Mouse (Mus musculus) myocyte (in vitro differentiated cells): ENCODE measurements around the gene Tap2. TPM values are rescaled to one million over a fixed set of nuclear protein-coding genes. Genes with fewer than 3 reads are reported as not detected.

Experiments
- H3K27me3 ChIP-seq: one replicate; pipeline ENCODE4 v1.6.1; 2011; ENCODE audit not compliant: control insufficient read depth, insufficient read depth, insufficient read length
- H3K36me3 ChIP-seq: one replicate; pipeline ENCODE4 v1.6.1; 2011; ENCODE audit not compliant: control insufficient read depth, insufficient read depth
- H3K4me2 ChIP-seq: one replicate; pipeline ENCODE4 v1.6.1; 2011; ENCODE audit warnings: low read depth, control low read depth
- H3K4me3 ChIP-seq: one replicate; pipeline ENCODE4 v1.5.1; 2011; ENCODE audit warnings: mild to moderate bottlenecking, control low read depth, moderate library complexity
- H3K79me2 ChIP-seq: one replicate; pipeline ENCODE4 v1.6.1; 2011; ENCODE audit not compliant: control insufficient read depth, insufficient read depth
- H3ac ChIP-seq: one replicate; pipeline ENCODE4 v1.6.1; 2011; ENCODE audit not compliant: control insufficient read depth, insufficient read length
- CEBPB ChIP-seq: IDR thresholded peaks from 2 replicates; pipeline ENCODE4 v1.6.1; 2011; ENCODE audit warnings: mild to moderate bottlenecking, moderate library complexity; ENCODE audit not compliant: poor library complexity, insufficient read depth, severe bottlenecking
- E2F4 ChIP-seq: IDR thresholded peaks from one replicate; pipeline ENCODE4 v1.6.1; 2011; ENCODE audit warnings: mild to moderate bottlenecking, control low read depth, moderate library complexity; ENCODE audit not compliant: insufficient read depth
- MAX ChIP-seq: IDR thresholded peaks from one replicate; pipeline ENCODE4 v1.6.1; 2011; ENCODE audit warnings: low read depth, mild to moderate bottlenecking, control low read depth
- MYOD1 ChIP-seq, 3 experiments: IDR thresholded peaks; one replicate each; pipeline ENCODE4 v1.6.1; 2011; ENCODE audit warnings: control low read depth in 2 of 3, low read depth in 2 of 3, mild to moderate bottlenecking in 2 of 3, moderate library complexity in 1 of 3; ENCODE audit not compliant: insufficient read length in 2 of 3, control insufficient read depth in 1 of 3
- MYOG ChIP-seq, 3 experiments: IDR thresholded peaks; one replicate each; pipeline ENCODE4 v1.6.1; 2011; ENCODE audit warnings: control low read depth in 2 of 3, low read depth in 2 of 3, mild to moderate bottlenecking in 2 of 3; ENCODE audit not compliant: insufficient read length in 2 of 3, control insufficient read depth in 1 of 3, insufficient read depth in 1 of 3
- POLR2A ChIP-seq: IDR thresholded peaks from one replicate; pipeline ENCODE4 v1.6.1; 2011; ENCODE audit warnings: low read depth, mild to moderate bottlenecking, control low read depth, moderate library complexity; ENCODE audit not compliant: insufficient read length
- POLR2AphosphoS2 ChIP-seq: IDR thresholded peaks from one replicate; pipeline ENCODE4 v1.6.1; 2011; ENCODE audit warnings: low read depth, control low read depth; ENCODE audit not compliant: insufficient read length
- REST ChIP-seq: IDR thresholded peaks from one replicate; pipeline ENCODE4 v1.6.1; 2011; ENCODE audit warnings: mild to moderate bottlenecking, control low read depth, moderate library complexity; ENCODE audit not compliant: insufficient read depth, insufficient read length
- SRF ChIP-seq: IDR thresholded peaks from one replicate; pipeline ENCODE4 v1.6.1; 2011; ENCODE audit warnings: low read depth; ENCODE audit not compliant: control insufficient read depth, insufficient read length
- TCF12 ChIP-seq: IDR thresholded peaks from one replicate; pipeline ENCODE4 v1.6.1; 2011; ENCODE audit warnings: mild to moderate bottlenecking, control low read depth; ENCODE audit not compliant: poor library complexity, insufficient read depth, severe bottlenecking
- TCF3 ChIP-seq: IDR thresholded peaks from one replicate; pipeline ENCODE4 v1.6.1; 2011; ENCODE audit warnings: low read depth, control low read depth; ENCODE audit not compliant: insufficient read length
- USF1 ChIP-seq: IDR thresholded peaks from one replicate; pipeline ENCODE4 v1.6.1; 2011; ENCODE audit warnings: low read depth, mild to moderate bottlenecking, control low read depth, moderate library complexity
- polyA plus RNA-seq: library from polyadenylated mRNA; unstranded; fragments of >200 nt; fragmentation: generic; extraction: Trizol; gene quantifications from one replicate; pipeline ENCODE4 v1.2.1, GENCODE M21; 2012; ENCODE audit warnings: missing spikeins

Tap2 gene
- polyA plus RNA-seq, 1 experiment = 5.3 TPM

DNA sequence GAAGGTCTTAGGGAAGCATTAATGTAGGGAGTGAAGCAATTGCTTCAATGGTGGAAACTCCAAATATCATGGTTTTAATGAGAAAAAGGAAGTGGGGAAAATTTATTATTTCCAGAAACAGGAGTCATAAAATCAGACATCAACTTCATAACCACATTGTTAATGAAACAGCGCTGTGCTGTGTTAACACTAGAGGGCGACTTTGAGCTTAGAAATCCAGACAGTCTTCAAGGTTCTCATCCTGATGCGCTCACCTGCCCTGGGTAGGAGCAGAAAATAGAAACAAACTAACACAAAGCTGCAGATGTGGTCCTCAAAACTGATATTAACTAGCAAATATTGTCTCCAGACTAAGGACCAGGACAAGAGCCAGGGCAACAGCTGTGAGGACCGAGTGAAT is 46.6 kb downstream of the Tap2 start:
- Histone ChIP-seq H3K4me2 (no peak overlapping the region), H3K79me2 (no peaks in the 10 kb centered on the region), H3ac (no peak overlapping the region), H3K4me3 (no peak overlapping the region), H3K27me3 (peaks cover 11% of the 10 kb centered on the region), H3K36me3 (no peaks in the 10 kb centered on the region)
- TF ChIP-seq MYOD1 (IDR thresholded peaks at IDR 0.05; ENCODE audit: control insufficient read depth in 1 of 3, insufficient read length in 2 of 3, low read depth in 2 of 3) (no peak), REST (no peak)

- Histone ChIP-seq H3K79me2 (no peaks in the 10 kb centered on the region), H3K27me3 (peaks cover 11% of the 10 kb centered on the region), H3K4me3 (no peak overlapping the region), H3K4me2 (no peak overlapping the region), H3K36me3 (no peaks in the 10 kb centered on the region), H3ac (no peak overlapping the region)
- no peak for TF ChIP-seq MYOD1 (IDR thresholded peaks at IDR 0.05; ENCODE audit: control insufficient read depth in 1 of 3, insufficient read length in 2 of 3, low read depth in 2 of 3)
- TF ChIP-seq REST = no peak
- no peak for TF ChIP-seq MYOG (IDR thresholded peaks at IDR 0.05; ENCODE audit: control insufficient read depth in 1 of 3, insufficient read depth in 1 of 3, insufficient read length in 2 of 3, low read depth in 2 of 3)
Observed at GRCm38 (mm10) chr17:34251666-34252065, 48.3 kb downstream of the Tap2 start.

- Histone ChIP-seq H3K79me2 (no peaks in the 10 kb centered on the region), H3K4me2 (no peak overlapping the region), H3K27me3 (peaks cover 13% of the 10 kb centered on the region), H3ac (no peak overlapping the region), H3K4me3 (no peak overlapping the region), H3K36me3 (no peaks in the 10 kb centered on the region)
- TF ChIP-seq MYOG (IDR thresholded peaks at IDR 0.05; ENCODE audit: control insufficient read depth in 1 of 3, insufficient read depth in 1 of 3, insufficient read length in 2 of 3, low read depth in 2 of 3) = no peak
- TF ChIP-seq CEBPB = no peak
- TF ChIP-seq MYOD1 (IDR thresholded peaks at IDR 0.05; ENCODE audit: control insufficient read depth in 1 of 3, insufficient read length in 2 of 3, low read depth in 2 of 3) = no peak
- no peak for TF ChIP-seq POLR2A
- TF ChIP-seq MAX = no peak
- no peak for TF ChIP-seq POLR2AphosphoS2
- TF ChIP-seq REST = no peak
- no peak for TF ChIP-seq USF1
- TF ChIP-seq TCF3 = no peak
Observed at GRCm38 (mm10) chr17:34256501-34256900, 53.2 kb downstream of the Tap2 start.

DNA sequence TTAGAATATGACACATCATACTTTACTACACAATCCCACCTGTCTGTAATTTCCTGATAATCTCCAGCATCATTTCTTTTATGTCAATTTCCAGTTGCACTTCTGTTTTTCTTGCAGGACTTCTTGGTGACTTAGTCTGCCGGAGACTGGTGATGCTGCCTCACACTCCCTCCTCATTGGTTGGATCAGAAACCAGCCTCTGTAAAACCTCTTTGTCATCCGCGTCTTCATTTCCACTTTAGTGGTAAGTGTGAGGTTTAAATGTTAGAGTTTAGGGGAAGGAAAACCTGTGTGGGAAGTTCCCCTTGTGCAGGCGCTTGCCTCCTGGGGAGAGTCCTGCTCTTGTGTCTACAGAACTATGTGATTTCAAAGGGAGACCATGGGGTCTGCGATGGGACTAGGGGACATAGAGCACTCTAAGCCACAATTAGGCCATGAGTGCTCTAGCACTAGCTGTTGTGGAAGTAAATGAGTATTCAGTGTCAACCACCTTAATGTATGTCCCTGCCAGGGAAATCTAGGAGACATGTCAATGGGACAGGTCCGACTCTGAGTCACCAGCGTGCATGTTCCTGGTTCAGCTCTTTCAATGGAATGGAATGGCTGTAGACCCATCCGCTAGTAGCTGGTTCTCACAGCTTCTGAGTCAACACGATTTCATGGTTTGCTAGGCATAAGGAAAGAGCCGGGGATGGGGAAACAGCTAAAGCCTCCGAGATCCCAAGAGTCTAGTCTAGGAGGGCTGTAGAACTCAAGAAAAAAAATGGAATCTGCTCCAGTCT is 54.5 kb downstream of the Tap2 start, which contains the start of gene H2-Ab1:
TSS of gene H2-Ab1 (plus strand) at position 96 of the 782 bp plus-strand sequence.
- Histone ChIP-seq H3ac (no peak within 1 kb of the TSS), H3K4me2 (no peak within 1 kb of the TSS), H3K36me3 (no peaks in the 10 kb centered on the region), H3K4me3 (no peak within 1 kb of the TSS), H3K79me2 (no peaks in the 10 kb centered on the region), H3K27me3 (peaks cover 15% of the 10 kb centered on the region)
- TF ChIP-seq CEBPB (no peak), MYOD1 (IDR thresholded peaks at IDR 0.05; ENCODE audit: control insufficient read depth in 1 of 3, insufficient read length in 2 of 3, low read depth in 2 of 3) (no peak), E2F4 (no peak), MAX (no peak), TCF12 (no peak), REST (no peak), POLR2A (no peak), SRF (no peak)

DNA sequence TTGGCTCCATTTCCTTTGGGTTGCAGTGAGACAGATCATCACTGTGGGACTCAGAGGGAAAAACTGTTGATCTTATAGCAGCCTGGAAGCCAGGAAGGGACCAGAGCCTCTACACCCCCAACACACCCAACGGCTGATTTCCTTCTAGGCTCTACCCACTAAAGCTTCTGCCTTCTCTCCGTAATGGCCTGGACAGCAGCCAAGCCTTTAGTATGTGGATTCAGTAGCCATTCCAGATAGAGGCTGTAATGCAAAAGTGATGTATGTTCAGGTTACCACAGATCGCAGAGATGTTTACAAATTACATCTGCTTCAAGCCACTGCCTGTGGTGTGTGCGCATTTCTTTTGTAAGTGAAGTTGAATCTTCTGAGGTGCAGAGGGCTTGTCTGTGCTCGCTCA is 57.2 kb downstream of the Tap2 start:
- Histone ChIP-seq H3K4me3 (no peak overlapping the region), H3K36me3 (no peaks in the 10 kb centered on the region), H3K27me3 (peaks cover 22% of the 10 kb centered on the region), H3K4me2 (no peak overlapping the region), H3ac (no peak overlapping the region), H3K79me2 (no peaks in the 10 kb centered on the region)
- no peak for TF ChIP-seq MAX
- no peak for TF ChIP-seq MYOD1 (IDR thresholded peaks at IDR 0.05; ENCODE audit: control insufficient read depth in 1 of 3, insufficient read length in 2 of 3, low read depth in 2 of 3)
- no peak for TF ChIP-seq REST
- no peak for TF ChIP-seq CEBPB
- no peak for TF ChIP-seq MYOG (IDR thresholded peaks at IDR 0.05; ENCODE audit: control insufficient read depth in 1 of 3, insufficient read depth in 1 of 3, insufficient read length in 2 of 3, low read depth in 2 of 3)
- TF ChIP-seq SRF = no peak
- TF ChIP-seq TCF3 = no peak
- TF ChIP-seq TCF12 = no peak
- TF ChIP-seq POLR2A = no peak
